7 mouse cellular contexts compared by ENCODE assay signal in genomic region chr16:19760505-19761496, GRCm38 (mm10). TPM values are rescaled to one million over a fixed set of nuclear protein-coding genes. Genes with fewer than 3 reads are reported as not detected.
A peak's percentile ranks its signal among the peaks of the same experiment; 100 is the strongest.
DNase-seq lines count a peak whose midpoint lies in the region; ATAC-seq lines count a peak whose summit lies in the region.

No protein-coding gene starts in this region.

- peak; percentile 63 for ATAC-seq in common myeloid progenitor, adult 5-6 weeks (replicated peaks; ENCODE audit: low read depth, poor library complexity, severe bottlenecking)
- peak; percentile 44 for ATAC-seq in heart, embryonic 14.5 days (ENCODE audit: insufficient number of reproducible peaks, insufficient read depth, low FRiP score, low read depth)

- peak overlapping the region; percentile 60 to 83 for H3K4me3 ChIP-seq in heart, embryonic 14.5 days (ENCODE audit: control insufficient read depth in 1 of 2, insufficient read depth in 1 of 2, low read depth in 1 of 2, low read length in 2 of 2)

- no peaks in the 10 kb centered on the region for H3K9me3 ChIP-seq in heart, embryonic 14.5 days (ENCODE audit: control insufficient read depth, low read length)

- WGBS in heart, embryonic 14.5 days = under 1% methylated on average over 61 of the region's 61 CpGs

- peaks cover 0 to 8% of the 10 kb centered on the region in 2 experiments; a peak in 3 of 4 replicates for H3K4me1 ChIP-seq in heart, embryonic 14.5 days (ENCODE audit: control insufficient read depth in 2 of 2, insufficient read depth in 2 of 2, low read length in 2 of 2)

- peak overlapping the region; percentile 76 for H3K9ac ChIP-seq in heart, embryonic 14.5 days (ENCODE audit: low read length)

- H3K27ac ChIP-seq in heart, embryonic 14.5 days (replicated peaks in 1 of 2; ENCODE audit: control insufficient read depth in 1 of 2, insufficient read depth in 1 of 2, low read depth in 2 of 2, low read length in 2 of 2) = peak overlapping the region; percentile 69 to 86

- no peaks in the 10 kb centered on the region for H3K27me3 ChIP-seq in heart, embryonic 14.5 days (ENCODE audit: control insufficient read depth, insufficient read depth, low read length)

- DNase-seq in urinary bladder, adult 2 months (ENCODE audit: low spot score) = peak; percentile 20
- DNase-seq in urinary bladder, postnatal 10 days (ENCODE audit: low spot score) = no peak
- DNase-seq in kidney, postnatal 4 days = peak; percentile 44 to 56
- DNase-seq in mesoderm, embryonic 11.5 days (ENCODE audit: low read depth, low spot score) = peak; percentile 66
- DNase-seq in spleen, postnatal 36 days (ENCODE audit: low spot score in 2 of 2) = peak; percentile 35 to 36

- H3K36me3 ChIP-seq in heart, embryonic 14.5 days (ENCODE audit: control insufficient read depth, insufficient read depth, low read length) = peaks cover 12% of the 10 kb centered on the region

- H3K4me2 ChIP-seq in heart, embryonic 14.5 days (ENCODE audit: low read length) = peak overlapping the region; percentile 92

RNA-seq across cellular contexts. Expression of gene B3gnt5, which starts 0.8 kb away (rescaled TPM):
- polyA plus RNA-seq in urinary bladder, adult 2 months (2012; rRNA removed) = 2.5 and 3.2 TPM in 2 replicates
- total RNA-seq in common myeloid progenitor, adult 5-6 weeks (2017) = 24.2 and 29.3 TPM in 2 replicates
- polyA plus RNA-seq in heart, embryonic 14.5 days (2014; fragmentation: Nextera tagmentation; extraction: Ambion mirVana) = 12.7 and 13.8 TPM in 2 replicates

RNA-seq across cellular contexts. Expression of gene Lamp3, which starts 54.6 kb away (rescaled TPM):
- polyA plus RNA-seq in urinary bladder, adult 2 months (2012; rRNA removed) = not detected in 2 replicates
- total RNA-seq in common myeloid progenitor, adult 5-6 weeks (2017) = 0.14 and 0.15 TPM in 2 replicates
- polyA plus RNA-seq in heart, embryonic 14.5 days (2014; fragmentation: Nextera tagmentation; extraction: Ambion mirVana) = not detected in 2 replicates
